Mouse (Mus musculus) E14TG2a.4 (cell line): Measurements from ENCODE around the gene Nrg3.

Experiments used
- CTCF ChIP-seq: conservative IDR thresholded peaks from 2 replicates; pipeline ENCODE4 v1.5.1; 2014; ENCODE audit warnings: low read length
- POU5F1 ChIP-seq: IDR thresholded peaks from 2 replicates; pipeline ENCODE4 v1.6.1; 2014; ENCODE audit warnings: low read length, borderline replicate concordance

DNA sequence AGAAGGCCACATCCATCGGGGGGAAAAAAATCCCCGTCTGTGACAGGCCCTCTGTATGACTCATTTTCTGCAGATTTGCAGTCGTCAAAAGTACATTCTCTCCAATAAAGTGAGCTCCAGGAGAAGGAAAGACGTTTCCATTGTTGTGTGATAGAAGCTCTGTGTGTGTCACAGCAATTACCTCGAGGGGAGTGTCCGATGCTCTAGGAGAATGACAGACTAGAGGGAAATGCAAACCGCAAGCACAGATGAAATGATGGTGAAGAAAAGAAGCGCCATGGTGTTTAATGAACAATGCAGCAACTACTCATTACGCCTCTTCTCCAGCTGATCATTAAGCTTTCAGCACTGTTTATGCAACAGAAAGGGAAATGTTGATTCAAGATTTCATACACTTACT lies 59.6 kb downstream of the Nrg3 start:
- no peak for TF ChIP-seq POU5F1
- no peak for TF ChIP-seq CTCF
